Comparison of ENCODE assay signal across 14 mouse cellular contexts in the genomic region with DNA sequence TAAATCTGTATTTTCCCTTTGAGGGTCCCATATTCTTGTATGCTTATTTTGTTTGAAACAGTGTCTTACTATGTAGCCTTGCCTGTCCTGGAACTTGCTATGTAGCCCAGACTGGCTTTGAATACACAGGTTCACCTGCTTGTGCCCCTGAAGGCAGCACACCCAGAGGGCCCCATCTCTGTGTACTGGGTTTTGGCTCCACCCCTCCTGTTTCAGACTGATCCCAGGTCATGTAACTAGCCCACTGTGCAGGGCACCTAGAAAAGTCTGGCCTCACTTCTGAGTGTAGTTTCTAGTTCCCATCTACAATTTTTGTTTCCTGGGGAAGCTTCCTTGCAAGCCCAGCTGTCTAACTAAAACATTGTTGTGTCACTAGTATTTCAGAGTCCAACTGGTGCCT. TPM values are rescaled to one million over a fixed set of nuclear protein-coding genes. Genes with fewer than 3 reads are reported as not detected.
DNase-seq lines count a peak whose midpoint lies in the region; ATAC-seq and TF ChIP-seq lines count a peak whose summit lies in the region.
"Had no signal": no experiment of that assay in that cellular context is flagged by ENCODE, and none has a peak within 500 bp of the region (broad histone marks: within the 10 kb centered on the region; RNA-seq: fewer than 3 reads in every experiment).

No protein-coding gene starts in this region.

- peaks cover 92% of the 10 kb centered on the region for H3K4me1 ChIP-seq in heart, embryonic 10.5 days
- H3K4me1 ChIP-seq in kidney, postnatal 0 days (replicated peaks; ENCODE audit: insufficient read depth, low read length), result peaks cover 36% of the 10 kb centered on the region
- peaks cover 73% of the 10 kb centered on the region for H3K4me1 ChIP-seq in embryonic facial prominence, embryonic 15.5 days
- H3K4me1 ChIP-seq in liver, adult 2 months (ENCODE audit: control insufficient read depth, insufficient read depth, low read length), result peaks cover 37% of the 10 kb centered on the region

- H3K9me3 ChIP-seq in heart, embryonic 10.5 days, result no peaks in the 10 kb centered on the region
- no peaks in the 10 kb centered on the region for H3K9me3 ChIP-seq in kidney, postnatal 0 days (replicated peaks; ENCODE audit: low read length)
- no peaks in the 10 kb centered on the region for H3K9me3 ChIP-seq in embryonic facial prominence, embryonic 15.5 days (replicated peaks)
- H3K9me3 ChIP-seq: forebrain, embryonic 10.5 days; midbrain, embryonic 12.5 days had no signal

- no peak for TF ChIP-seq POLR2A in liver, adult 2 months (IDR thresholded peaks at IDR 0.05; ENCODE audit: extremely low read depth, insufficient read depth, low read length)

- ATAC-seq in kidney, postnatal 0 days (replicated peaks; ENCODE audit: low FRiP score, low read depth), result no peak
- ATAC-seq in embryonic facial prominence, embryonic 15.5 days (ENCODE audit: insufficient number of reproducible peaks, low FRiP score, low TSS enrichment, low read depth), result no peak
- no peak for ATAC-seq in inflammation-experienced regulatory T-cells, adult 6 months

- no peaks in the 10 kb centered on the region for H3K27me3 ChIP-seq in heart, embryonic 10.5 days (ENCODE audit: insufficient read depth, poor library complexity, severe bottlenecking)
- H3K27me3 ChIP-seq in kidney, postnatal 0 days (ENCODE audit: insufficient read depth, low read length), result no peaks in the 10 kb centered on the region
- no peaks in the 10 kb centered on the region for H3K27me3 ChIP-seq in embryonic facial prominence, embryonic 15.5 days
- no peaks in the 10 kb centered on the region for H3K27me3 ChIP-seq in liver, adult 2 months (ENCODE audit: control insufficient read depth, insufficient read depth, low read length)
- H3K27me3 ChIP-seq: midbrain, embryonic 12.5 days had no signal

- no peak for TF ChIP-seq CTCF in kidney, postnatal 0 days (IDR thresholded peaks at IDR 0.05; ENCODE audit: low read depth)
- no peak for TF ChIP-seq CTCF in liver, adult 2 months (IDR thresholded peaks at IDR 0.05; ENCODE audit: low read depth, low read length)

- H3K4me2 ChIP-seq in kidney, postnatal 0 days (ENCODE audit: low read length), result no peak overlapping the region
- no peak overlapping the region for H3K4me2 ChIP-seq in embryonic facial prominence, embryonic 15.5 days (replicated peaks)
- H3K4me2 ChIP-seq: midbrain, embryonic 12.5 days had no signal

- H3K27ac ChIP-seq in heart, embryonic 10.5 days, result peak overlapping the region; percentile 24; the same call in 1 of the 2 replicates
- peak overlapping the region; percentile 76 for H3K27ac ChIP-seq in kidney, postnatal 0 days
- H3K27ac ChIP-seq in embryonic facial prominence, embryonic 15.5 days (replicated peaks), result peak overlapping the region; percentile 71
- 0 out of 2 replicates have a peak overlapping the region, but pooled peaks have one; percentile 23 for H3K27ac ChIP-seq in liver, adult 2 months (replicated peaks; ENCODE audit: insufficient read depth, low read depth, low read length)
- H3K27ac ChIP-seq: forebrain, embryonic 10.5 days; midbrain, embryonic 12.5 days had no signal

- peaks cover 36% of the 10 kb centered on the region; the same call in 1 of the 2 replicates for H3K79me2 ChIP-seq in liver, adult 2 months (ENCODE audit: control insufficient read depth, insufficient read depth, low read length)

- H3K36me3 ChIP-seq in heart, embryonic 10.5 days, result peaks cover 32% of the 10 kb centered on the region
- peaks cover 4% of the 10 kb centered on the region; the same call in 1 of the 2 replicates for H3K36me3 ChIP-seq in kidney, postnatal 0 days (ENCODE audit: insufficient read depth, low read length)
- peaks cover 8% of the 10 kb centered on the region; the same call in 1 of the 2 replicates for H3K36me3 ChIP-seq in embryonic facial prominence, embryonic 15.5 days
- peaks cover 10% of the 10 kb centered on the region; the same call in 1 of the 2 replicates for H3K36me3 ChIP-seq in liver, adult 2 months (ENCODE audit: control insufficient read depth, insufficient read depth, low read length)

- no peak overlapping the region for H3K9ac ChIP-seq in kidney, postnatal 0 days (ENCODE audit: low read depth, low read length)
- H3K9ac ChIP-seq in embryonic facial prominence, embryonic 15.5 days, result no peak overlapping the region
- H3K9ac ChIP-seq in liver, adult 2 months (ENCODE audit: low read depth, low read length), result no peak overlapping the region
- H3K9ac ChIP-seq: midbrain, embryonic 12.5 days had no signal

- no peak for DNase-seq in heart, embryonic 10.5 days (ENCODE audit: low spot score)
- no peak for DNase-seq in heart, adult 11 months
- DNase-seq in kidney, postnatal 0 days (ENCODE audit: low spot score), result no peak
- no peak for DNase-seq in kidney, adult 11 months
- no peak for DNase-seq in liver, adult 2 months (ENCODE audit: extremely low read depth, low read depth, low spot score)
- no peak for DNase-seq in urinary bladder, postnatal 36 days (ENCODE audit: low spot score in 2 of 2)
- DNase-seq: adrenal gland, adult 8-10 months; B cell, adult 2 months; cerebellum, adult 9-10 months had no signal

- H3K4me3 ChIP-seq in heart, embryonic 10.5 days, result no peak overlapping the region
- H3K4me3 ChIP-seq in kidney, postnatal 0 days (replicated peaks; ENCODE audit: low read depth, low read length), result no peak overlapping the region
- H3K4me3 ChIP-seq in embryonic facial prominence, embryonic 15.5 days (replicated peaks), result no peak overlapping the region
- H3K4me3 ChIP-seq in liver, adult 2 months (ENCODE audit: insufficient read depth, low read depth, low read length), result no peak overlapping the region
- H3K4me3 ChIP-seq: forebrain, embryonic 10.5 days; midbrain, embryonic 12.5 days had no signal

RNA-seq across cellular contexts. Expression of a gene that starts 33.9 kb away (rescaled TPM):
- 0.40 and 1.2 TPM in 2 replicates for polyA plus RNA-seq in heart, embryonic 10.5 days (2016; fragmentation: Nextera tagmentation; extraction: Ambion mirVana)
- not detected in 2 replicates for polyA plus RNA-seq in kidney, postnatal 0 days (2015; fragmentation: Nextera tagmentation; extraction: Ambion mirVana)
- polyA plus RNA-seq in embryonic facial prominence, embryonic 15.5 days (2015; fragmentation: Nextera tagmentation; extraction: Ambion mirVana), result 1.1 and 2.3 TPM in 2 replicates
- total RNA-seq in liver, adult 2 months (2014; rRNA removed), result 106 and 193 TPM in 2 replicates
- 85.1 and 113 TPM in 2 replicates for polyA plus RNA-seq in liver, adult 2 months (2012; rRNA removed)
- under 1 TPM in 1 of 3 experiments, not detected in 2; 0.52 TPM for polyA plus RNA-seq in inflammation-experienced regulatory T-cells, adult 6 months (2017; shearing (Covaris generic))
- total RNA-seq: left cerebral cortex, adult 18-20 months had no signal
- polyA plus RNA-seq: forebrain, embryonic 10.5 days; midbrain, embryonic 12.5 days had no signal

RNA-seq across cellular contexts. Expression of a gene that starts 40.2 kb away (rescaled TPM):
- 53.9 and 61.8 TPM in 2 replicates for polyA plus RNA-seq in heart, embryonic 10.5 days (2016; fragmentation: Nextera tagmentation; extraction: Ambion mirVana)
- polyA plus RNA-seq in kidney, postnatal 0 days (2015; fragmentation: Nextera tagmentation; extraction: Ambion mirVana), result 35.6 and 39.9 TPM in 2 replicates
- polyA plus RNA-seq in embryonic facial prominence, embryonic 15.5 days (2015; fragmentation: Nextera tagmentation; extraction: Ambion mirVana), result 50.1 and 55.2 TPM in 2 replicates
- 66.7 and 90.9 TPM in 2 replicates for total RNA-seq in liver, adult 2 months (2014; rRNA removed)
- 140 and 169 TPM in 2 replicates for polyA plus RNA-seq in liver, adult 2 months (2012; rRNA removed)
- 10 to 100 TPM; 16.4 to 19.4 (median 16.5) TPM for polyA plus RNA-seq in inflammation-experienced regulatory T-cells, adult 6 months (2017; shearing (Covaris generic))

RNA-seq across cellular contexts. Expression of a gene that starts 50.7 kb away (rescaled TPM):
- 13.7 and 17.0 TPM in 2 replicates for polyA plus RNA-seq in heart, embryonic 10.5 days (2016; fragmentation: Nextera tagmentation; extraction: Ambion mirVana)
- 21.3 TPM in 2 replicates for polyA plus RNA-seq in kidney, postnatal 0 days (2015; fragmentation: Nextera tagmentation; extraction: Ambion mirVana)
- polyA plus RNA-seq in embryonic facial prominence, embryonic 15.5 days (2015; fragmentation: Nextera tagmentation; extraction: Ambion mirVana), result 14.9 and 16.3 TPM in 2 replicates
- 4.8 TPM in 2 replicates for total RNA-seq in liver, adult 2 months (2014; rRNA removed)
- 2.9 and 3.9 TPM in 2 replicates for polyA plus RNA-seq in liver, adult 2 months (2012; rRNA removed)
- 10 to 100 TPM in 1 of 3 experiments, 1 to 10 TPM in 2; 6.0 to 10.8 (median 8.0) TPM for polyA plus RNA-seq in inflammation-experienced regulatory T-cells, adult 6 months (2017; shearing (Covaris generic))

Comparison
In these comparisons a context has a peak if more than half of its experiments do, and no peak if none do; other contexts are left out.
1. H3K27ac ChIP-seq: peak in every context shown above with its lines; median percentile 76 in kidney, postnatal 0 days; 71 in embryonic facial prominence, embryonic 15.5 days; 24 in heart, embryonic 10.5 days; 23 in liver, adult 2 months.
2. RNA of a gene that starts 33.9 kb away (polyA plus RNA-seq): 85.1 to 113 TPM in liver, adult 2 months; 1.1 to 2.3 TPM in embryonic facial prominence, embryonic 15.5 days, 0.52 TPM in inflammation-experienced regulatory T-cells, adult 6 months, 0.40 to 1.2 TPM in heart, embryonic 10.5 days and not detected in kidney, postnatal 0 days; every median in the first group is over 10 times any median in the second.